Mouse (Mus musculus) CD4-positive helper T cell, adult 2 months (primary cell): ENCODE data around the gene Gstm7.
"Not testable (repeated sequence)": the region's sequence is repeated elsewhere in the genome, so short reads cannot be mapped to it uniquely, and the experiment has no call there.

Experiments used
- DNase-seq: peaks from one replicate; pipeline ENCODE4 v3.0.0-alpha.2; 2012; ENCODE audit warnings: low read depth, missing footprints, low spot score

Gene Gstm7

GRCm38 (mm10) chr3:107931670-107932069 is at the start of gene Gstm7:
Gene Gstm7 (minus strand): TSS chr3:107931817.
- DNase-seq, result peak; percentile 70

- no peak for DNase-seq
Measured at GRCm38 (mm10) chr3:107981261-107981660, 49.6 kb upstream of the Gstm7 start.

- DNase-seq, result no peak
Measured at GRCm38 (mm10) chr3:107977691-107978090, 46.1 kb upstream of the Gstm7 start.

- no peak for DNase-seq
Measured at GRCm38 (mm10) chr3:107974237-107974636, 42.6 kb upstream of the Gstm7 start.

GRCm38 (mm10) chr3:107972070-107972469 is 40.5 kb upstream of the Gstm7 start:
- no peak for DNase-seq

- DNase-seq, result not testable (repeated sequence)
Measured at GRCm38 (mm10) chr3:107971101-107971500, 39.5 kb upstream of the Gstm7 start.

GRCm38 (mm10) chr3:107968724-107969395 is 37.2 kb upstream of the Gstm7 start, which contains the start of gene Gstm3:
Gene Gstm3 (minus strand): TSS chr3:107969283.
- no peak for DNase-seq

GRCm38 (mm10) chr3:107966631-107967030 is 35.0 kb upstream of the Gstm7 start:
- no peak for DNase-seq

GRCm38 (mm10) chr3:107965592-107965991 is 34.0 kb upstream of the Gstm7 start:
- DNase-seq, result no peak

- no peak for DNase-seq
Measured at GRCm38 (mm10) chr3:107964656-107965308, 33.2 kb upstream of the Gstm7 start.

GRCm38 (mm10) chr3:107964026-107964425 is 32.4 kb upstream of the Gstm7 start:
- DNase-seq, result no peak

GRCm38 (mm10) chr3:107955260-107955659 is 23.6 kb upstream of the Gstm7 start:
- DNase-seq, result not testable (repeated sequence)

GRCm38 (mm10) chr3:107953906-107954305 is 22.3 kb upstream of the Gstm7 start:
- DNase-seq, result no peak

GRCm38 (mm10) chr3:107953328-107953755 is 21.7 kb upstream of the Gstm7 start:
- no peak for DNase-seq

- DNase-seq, result no peak
Measured at GRCm38 (mm10) chr3:107950531-107950930, 18.9 kb upstream of the Gstm7 start.

- DNase-seq, result not testable (repeated sequence)
Measured at GRCm38 (mm10) chr3:107949461-107949860, 17.8 kb upstream of the Gstm7 start.

GRCm38 (mm10) chr3:107945729-107946128 is 14.1 kb upstream of the Gstm7 start:
- DNase-seq, result no peak

GRCm38 (mm10) chr3:107943239-107943990 is 11.8 kb upstream of the Gstm7 start, which contains the start of gene Gstm6:
Gene Gstm6 (minus strand): TSS chr3:107943749.
- no peak for DNase-seq

GRCm38 (mm10) chr3:107941261-107941660 is 9.6 kb upstream of the Gstm7 start:
- DNase-seq, result no peak

GRCm38 (mm10) chr3:107940524-107940923 is 8.9 kb upstream of the Gstm7 start:
- DNase-seq, result no peak

- no peak for DNase-seq
Measured at GRCm38 (mm10) chr3:107939830-107940229, 8.2 kb upstream of the Gstm7 start.

- DNase-seq, result peak; percentile 14
Measured at GRCm38 (mm10) chr3:107939403-107939802, 7.8 kb upstream of the Gstm7 start.
